Mouse (Mus musculus) lung, embryonic 16.5 days (tissue): ENCODE measurements around the gene Odf3l2. TPM values are rescaled to one million over a fixed set of nuclear protein-coding genes. Genes with fewer than 3 reads are reported as not detected.

ENCODE experiments used
- ATAC-seq: fragments of 200-750 bp; cut with Nextera tagmentation; 2 replicates; pipeline ENCODE4 v1.8.0; 2017; ENCODE audit warnings: low read depth, mild to moderate bottlenecking, moderate library complexity
- H3K27ac ChIP-seq: fragments of 300-500 bp; sonication (generic); 2 replicates; pipeline ENCODE4 v1.5.1; 2014; ENCODE audit warnings: mild to moderate bottlenecking, control low read depth, low read length
- H3K27me3 ChIP-seq: fragments of 300-500 bp; sonication (generic); 2 replicates; pipeline ENCODE4 v1.6.1; 2014; ENCODE audit warnings: low read depth, low read length, mixed read lengths; ENCODE audit not compliant: control insufficient read depth, insufficient read depth
- H3K36me3 ChIP-seq: fragments of 300-500 bp; sonication (generic); 2 replicates; pipeline ENCODE4 v1.6.1; 2014; ENCODE audit warnings: low read length; ENCODE audit not compliant: control insufficient read depth, insufficient read depth
- H3K4me1 ChIP-seq: fragments of 300-500 bp; sonication (generic); replicated peaks from 2 replicates; pipeline ENCODE4 v1.6.1; 2014; ENCODE audit warnings: low read length, mixed read lengths; ENCODE audit not compliant: control insufficient read depth, insufficient read depth
- H3K4me2 ChIP-seq: fragments of 300-500 bp; sonication (generic); 2 replicates; pipeline ENCODE4 v1.6.1; 2014; ENCODE audit warnings: low read depth, low read length, control low read depth
- H3K4me3 ChIP-seq: fragments of 300-500 bp; sonication (generic); 2 replicates; pipeline ENCODE4 v1.5.1; 2014; ENCODE audit warnings: mild to moderate bottlenecking, low read length, control low read depth
- H3K9ac ChIP-seq: fragments of 300-500 bp; sonication (generic); 2 replicates; pipeline ENCODE4 v1.6.1; 2014; ENCODE audit warnings: low read length, control low read depth
- H3K9me3 ChIP-seq: fragments of 300-500 bp; sonication (generic); 2 replicates; pipeline ENCODE4 v1.6.1; 2016; ENCODE audit warnings: low read length; ENCODE audit not compliant: control insufficient read depth
- WGBS: fragments of 180-500 bp; shearing (Covaris S2); extraction: QIAGEN DNeasy Blood & Tissue Kit; methylation state at CpG from one replicate; pipeline ENCODE4 v1.1.7; 2014; 5-methylcytosine and 5-hydroxymethylcytosine counted together
- polyA plus RNA-seq: library from polyadenylated mRNA; unstranded; fragments of >200 nt; fragmentation: Nextera tagmentation; extraction: Ambion mirVana; gene quantifications from 2 replicates; pipeline ENCODE4 v1.2.1, GENCODE M21; 2015

The Odf3l2 gene
- polyA plus RNA-seq, 1 experiment from 2014 or later: not detected

- no peak overlapping the region for H3K27ac ChIP-seq
- no peak for ATAC-seq
- H3K27me3 ChIP-seq: no peaks in the 10 kb centered on the region; the same call in 1 of the 2 replicates
- H3K9me3 ChIP-seq: no peaks in the 10 kb centered on the region
- WGBS: 40% methylated on average over 13 of the region's 13 CpGs
- H3K4me3 ChIP-seq: no peak overlapping the region
- H3K4me2 ChIP-seq: no peak overlapping the region
- H3K4me1 ChIP-seq: no peaks in the 10 kb centered on the region
- H3K36me3 ChIP-seq: no peaks in the 10 kb centered on the region
- no peak overlapping the region for H3K9ac ChIP-seq
These were observed 48.2 kb downstream of the Odf3l2 start for GRCm38 (mm10) chr10:79597051-79597935.

DNA sequence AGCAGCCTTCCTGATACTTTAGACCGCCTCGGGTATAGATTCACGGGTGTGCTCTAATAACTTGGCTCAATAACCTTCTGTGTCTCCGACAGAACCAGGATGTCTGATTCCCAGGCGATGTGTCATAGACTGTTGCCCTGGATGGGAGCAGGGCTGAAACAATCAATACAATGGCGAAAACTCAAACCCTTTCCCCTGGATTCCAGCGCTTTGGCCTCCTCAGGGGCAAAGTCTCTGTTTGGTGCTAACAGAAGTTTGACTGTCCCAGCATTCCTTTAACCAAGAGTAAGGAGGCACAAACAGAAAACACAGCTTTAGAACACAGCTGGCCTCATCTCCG lies 50.0 kb downstream of the Odf3l2 start:
- Histone ChIP-seq H3K4me2 (no peak overlapping the region), H3K27ac (no peak overlapping the region), H3K27me3 (no peaks in the 10 kb centered on the region; the same call in 1 of the 2 replicates), H3K9ac (no peak overlapping the region), H3K4me3 (no peak overlapping the region), H3K36me3 (no peaks in the 10 kb centered on the region), H3K4me1 (no peaks in the 10 kb centered on the region), H3K9me3 (no peaks in the 10 kb centered on the region)
- no peak for ATAC-seq
- 53% methylated on average over 8 of the region's 8 CpGs for WGBS

GRCm38 (mm10) chr10:79594872-79595589 lies 50.5 kb downstream of the Odf3l2 start:
- Histone ChIP-seq H3K9ac (no peak overlapping the region), H3K9me3 (no peaks in the 10 kb centered on the region), H3K4me1 (no peaks in the 10 kb centered on the region), H3K36me3 (no peaks in the 10 kb centered on the region), H3K27ac (no peak overlapping the region), H3K4me2 (no peak overlapping the region), H3K27me3 (no peaks in the 10 kb centered on the region; the same call in 1 of the 2 replicates), H3K4me3 (no peak overlapping the region)
- peak; percentile 84 for ATAC-seq
- 15% methylated on average over 17 of the region's 17 CpGs for WGBS

DNA sequence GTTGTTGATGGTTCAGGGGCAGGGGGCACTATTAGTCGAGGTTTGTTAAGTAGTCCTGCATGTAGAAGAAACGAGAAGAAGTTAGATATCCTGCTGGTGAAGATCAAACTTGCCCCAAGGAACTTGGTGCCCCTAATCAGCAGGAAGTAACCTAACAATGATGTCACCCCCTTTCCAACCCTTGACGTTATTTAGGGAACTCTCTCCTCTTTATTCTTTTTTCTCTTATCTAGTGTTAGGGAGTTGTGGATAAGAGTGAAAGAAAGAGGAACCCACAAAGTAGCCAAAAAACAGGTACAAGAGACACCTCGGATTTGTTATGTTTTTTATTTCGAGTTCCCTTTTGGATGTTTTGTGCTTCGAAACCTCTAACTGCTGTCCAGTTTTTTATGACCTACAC lies 51.4 kb downstream of the Odf3l2 start:
- no peaks in the 10 kb centered on the region for H3K36me3 ChIP-seq
- H3K9ac ChIP-seq: no peak overlapping the region
- no peak overlapping the region for H3K27ac ChIP-seq
- no peak for ATAC-seq
- H3K9me3 ChIP-seq: no peaks in the 10 kb centered on the region
- H3K4me1 ChIP-seq: no peaks in the 10 kb centered on the region
- H3K4me3 ChIP-seq: no peak overlapping the region
- H3K27me3 ChIP-seq: no peaks in the 10 kb centered on the region; the same call in 1 of the 2 replicates
- H3K4me2 ChIP-seq: no peak overlapping the region
- WGBS: 47% methylated on average over 6 of the region's 6 CpGs

DNA sequence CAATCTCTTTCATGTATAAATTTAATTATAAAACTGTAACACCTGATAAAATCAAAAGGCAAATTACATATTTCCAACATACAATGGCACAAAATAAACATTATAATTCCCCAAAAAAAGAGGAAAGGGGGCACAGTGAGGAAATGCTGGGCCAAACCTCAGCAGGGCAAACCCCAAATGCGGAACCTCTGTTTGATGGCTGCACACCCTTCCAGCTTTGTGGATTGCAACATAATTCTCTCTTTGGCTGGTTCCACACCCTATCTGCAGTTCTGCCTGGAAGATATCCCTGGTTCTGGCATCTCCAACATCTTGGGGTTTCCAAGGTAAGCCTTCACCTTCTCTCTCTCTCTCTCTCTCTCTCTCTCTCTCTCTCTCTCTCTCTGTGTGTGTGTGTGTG lies 54.8 kb downstream of the Odf3l2 start:
- Histone ChIP-seq H3K4me2 (no peak overlapping the region), H3K4me3 (no peak overlapping the region), H3K4me1 (no peaks in the 10 kb centered on the region), H3K27ac (no peak overlapping the region), H3K27me3 (no peaks in the 10 kb centered on the region; the same call in 1 of the 2 replicates), H3K9me3 (no peaks in the 10 kb centered on the region), H3K9ac (no peak overlapping the region), H3K36me3 (no peaks in the 10 kb centered on the region)
- WGBS: 92% methylated on average over 1 of the region's 1 CpGs
- no peak for ATAC-seq

Other genes with a start within 250 kb of the Odf3l2 start
- not detected in 2 replicates for gene Vmn2r83, start 177.0 kb downstream of the Odf3l2 start, polyA plus RNA-seq
- gene Plpp2, start 111.9 kb downstream of the Odf3l2 start, polyA plus RNA-seq: 32.9 and 34.4 TPM in 2 replicates
- gene Mier2, start 90.5 kb downstream of the Odf3l2 start, polyA plus RNA-seq: 43.7 and 44.9 TPM in 2 replicates
- gene Theg, start 58.4 kb downstream of the Odf3l2 start, polyA plus RNA-seq: not detected in 2 replicates
- gene C2cd4c, start 31.7 kb downstream of the Odf3l2 start, polyA plus RNA-seq: not detected in 2 replicates
- 2.0 and 4.2 TPM in 2 replicates for gene Shc2, start 7.8 kb downstream of the Odf3l2 start, polyA plus RNA-seq
- gene Madcam1, start 18.8 kb upstream of the Odf3l2 start, polyA plus RNA-seq: 0.53 and 0.69 TPM in 2 replicates
- 57.5 and 58.3 TPM in 2 replicates for gene Tpgs1, start 23.6 kb upstream of the Odf3l2 start, polyA plus RNA-seq
- gene Cdc34, start 36.5 kb upstream of the Odf3l2 start, polyA plus RNA-seq: 64.0 and 68.9 TPM in 2 replicates
- gene Gzmm, start 43.3 kb upstream of the Odf3l2 start, polyA plus RNA-seq: 0.62 and 0.98 TPM in 2 replicates
- 1,174 and 1,330 TPM in 2 replicates for gene Bsg, start 58.8 kb upstream of the Odf3l2 start, polyA plus RNA-seq
- gene Hcn2, start 70.9 kb upstream of the Odf3l2 start, polyA plus RNA-seq: not detected in 2 replicates
- 46.2 and 47.8 TPM in 2 replicates for gene Polrmt, start 100.8 kb upstream of the Odf3l2 start, polyA plus RNA-seq
- 0.11 and 0.29 TPM in 2 replicates for gene Fgf22, start 109.3 kb upstream of the Odf3l2 start, polyA plus RNA-seq
- 47.9 and 61.4 TPM in 2 replicates for gene Rnf126, start 121.2 kb upstream of the Odf3l2 start, polyA plus RNA-seq
- gene Fstl3, start 131.5 kb upstream of the Odf3l2 start, polyA plus RNA-seq: 21.7 and 22.7 TPM in 2 replicates
- 0.57 and 2.1 TPM in 2 replicates for gene Prss57, start 145.2 kb upstream of the Odf3l2 start, polyA plus RNA-seq
- gene Palm, start 147.8 kb upstream of the Odf3l2 start, polyA plus RNA-seq: 52.7 and 54.1 TPM in 2 replicates
- 10.6 and 13.5 TPM in 2 replicates for gene Misp, start 175.3 kb upstream of the Odf3l2 start, polyA plus RNA-seq
- gene Ptbp1, start 208.7 kb upstream of the Odf3l2 start, polyA plus RNA-seq: 344 and 371 TPM in 2 replicates
- 3.0 and 4.0 TPM in 2 replicates for gene Prtn3, start 228.7 kb upstream of the Odf3l2 start, polyA plus RNA-seq
- gene Plppr3, start 228.9 kb upstream of the Odf3l2 start, polyA plus RNA-seq: 22.6 and 26.4 TPM in 2 replicates
- 0.26 and 1.2 TPM in 2 replicates for gene Elane, start 240.5 kb upstream of the Odf3l2 start, polyA plus RNA-seq
- gene Cfd, start 245.1 kb upstream of the Odf3l2 start, polyA plus RNA-seq: not detected in 2 replicates